Mouse (Mus musculus): Measurements from ENCODE around the gene Elane. TPM values are rescaled to one million over a fixed set of nuclear protein-coding genes. Genes with fewer than 3 reads are reported as not detected.
"Not testable (repeated sequence)": the region's sequence is repeated elsewhere in the genome, so short reads cannot be mapped to it uniquely, and the experiment has no call there.

Elane gene
- total and polyA plus RNA-seq, 2 experiments from 2014 or later, result not detected

- no peak within 1 kb of the TSS for H3K27ac ChIP-seq (ENCODE audit: low read depth, low read length)
- TF ChIP-seq CTCF (IDR thresholded peaks at IDR 0.05), result no peak
- H3K36me3 ChIP-seq (ENCODE audit: insufficient read depth, low read length), result peaks cover 10% of the 10 kb centered on the region; the same call in 1 of the 2 replicates
- H3K9me3 ChIP-seq (ENCODE audit: low read length), result no peaks in the 10 kb centered on the region
- no peaks in the 10 kb centered on the region for H3K27me3 ChIP-seq (ENCODE audit: insufficient read depth, low read length)
- no peak within 1 kb of the TSS for H3K9ac ChIP-seq (replicated peaks; ENCODE audit: low read length, poor library complexity, severe bottlenecking)
- WGBS, result 33% methylated on average over 5 of the region's 5 CpGs
- H3K4me3 ChIP-seq (ENCODE audit: low read depth, low read length), result no peak within 1 kb of the TSS
- no peak within 1 kb of the TSS for H3K4me2 ChIP-seq (ENCODE audit: low read depth, low read length, poor library complexity, severe bottlenecking)
- no peaks in the 10 kb centered on the region for H3K4me1 ChIP-seq (ENCODE audit: insufficient read depth, low read length)
- ATAC-seq (ENCODE audit: low FRiP score), result no peak
- no peak for DNase-seq (ENCODE audit: low spot score)
These were observed 4.6 kb downstream of the Elane start, which contains the start of gene Cfd for GRCm38 (mm10) chr10:79890670-79891069. TSS of gene Cfd (plus strand) at chr10:79890853.

GRCm38 (mm10) chr10:79892451-79893118 lies 6.5 kb downstream of the Elane start:
- not testable (repeated sequence) for H3K27ac ChIP-seq (ENCODE audit: low read depth, low read length); H3K9ac ChIP-seq (replicated peaks; ENCODE audit: low read length, poor library complexity, severe bottlenecking); H3K27me3 ChIP-seq (ENCODE audit: insufficient read depth, low read length); H3K9me3 ChIP-seq (ENCODE audit: low read length); H3K4me1 ChIP-seq (ENCODE audit: insufficient read depth, low read length); H3K4me3 ChIP-seq (ENCODE audit: low read depth, low read length); H3K4me2 ChIP-seq (ENCODE audit: low read depth, low read length, poor library complexity, severe bottlenecking)
- 0 out of 2 replicates have a peak, but pooled peaks have one; percentile 55 for ATAC-seq (ENCODE audit: low FRiP score)
- 47% methylated on average over 22 of the region's 22 CpGs for WGBS
- peak; percentile 70 for DNase-seq (ENCODE audit: low spot score)
- TF ChIP-seq CTCF (IDR thresholded peaks at IDR 0.05), result peak; percentile 82
- peaks cover 28% of the 10 kb centered on the region for H3K36me3 ChIP-seq (ENCODE audit: insufficient read depth, low read length)

GRCm38 (mm10) chr10:79896306-79896705 lies 10.3 kb downstream of the Elane start:
- no peak overlapping the region for H3K9ac ChIP-seq (replicated peaks; ENCODE audit: low read length, poor library complexity, severe bottlenecking)
- WGBS, result 85% methylated on average over 15 of the region's 16 CpGs
- peaks cover 31% of the 10 kb centered on the region for H3K36me3 ChIP-seq (ENCODE audit: insufficient read depth, low read length)
- H3K27me3 ChIP-seq (ENCODE audit: insufficient read depth, low read length), result no peaks in the 10 kb centered on the region
- H3K4me2 ChIP-seq (ENCODE audit: low read depth, low read length, poor library complexity, severe bottlenecking), result no peak overlapping the region
- no peak for ATAC-seq (ENCODE audit: low FRiP score)
- DNase-seq (ENCODE audit: low spot score), result no peak
- no peaks in the 10 kb centered on the region for H3K4me1 ChIP-seq (ENCODE audit: insufficient read depth, low read length)
- H3K27ac ChIP-seq (ENCODE audit: low read depth, low read length), result no peak overlapping the region
- no peaks in the 10 kb centered on the region for H3K9me3 ChIP-seq (ENCODE audit: low read length)
- H3K4me3 ChIP-seq (ENCODE audit: low read depth, low read length), result no peak overlapping the region
- TF ChIP-seq CTCF (IDR thresholded peaks at IDR 0.05), result no peak

GRCm38 (mm10) chr10:79896814-79897213 lies 10.8 kb downstream of the Elane start:
- ATAC-seq (ENCODE audit: low FRiP score) (no peak), DNase-seq (ENCODE audit: low spot score) (no peak)
- TF ChIP-seq CTCF (IDR thresholded peaks at IDR 0.05), result no peak
- no peaks in the 10 kb centered on the region for H3K9me3 ChIP-seq (ENCODE audit: low read length)
- H3K4me1 ChIP-seq (ENCODE audit: insufficient read depth, low read length), result no peaks in the 10 kb centered on the region
- no peak overlapping the region for H3K4me3 ChIP-seq (ENCODE audit: low read depth, low read length)
- H3K4me2 ChIP-seq (ENCODE audit: low read depth, low read length, poor library complexity, severe bottlenecking), result no peak overlapping the region
- no peak overlapping the region for H3K9ac ChIP-seq (replicated peaks; ENCODE audit: low read length, poor library complexity, severe bottlenecking)
- H3K27ac ChIP-seq (ENCODE audit: low read depth, low read length), result no peak overlapping the region
- WGBS, result 93% methylated on average over 13 of the region's 13 CpGs
- no peaks in the 10 kb centered on the region for H3K27me3 ChIP-seq (ENCODE audit: insufficient read depth, low read length)
- H3K36me3 ChIP-seq (ENCODE audit: insufficient read depth, low read length), result peaks cover 31% of the 10 kb centered on the region

- Histone ChIP-seq H3K36me3 (ENCODE audit: insufficient read depth, low read length) (peaks cover 35% of the 10 kb centered on the region), H3K27ac (ENCODE audit: low read depth, low read length) (no peak overlapping the region), H3K4me2 (ENCODE audit: low read depth, low read length, poor library complexity, severe bottlenecking) (no peak overlapping the region), H3K9ac (replicated peaks; ENCODE audit: low read length, poor library complexity, severe bottlenecking) (no peak overlapping the region), H3K27me3 (ENCODE audit: insufficient read depth, low read length) (no peaks in the 10 kb centered on the region), H3K9me3 (ENCODE audit: low read length) (no peaks in the 10 kb centered on the region), H3K4me1 (ENCODE audit: insufficient read depth, low read length) (no peaks in the 10 kb centered on the region), H3K4me3 (ENCODE audit: low read depth, low read length) (no peak overlapping the region)
- DNase-seq (ENCODE audit: low spot score) (no peak), ATAC-seq (ENCODE audit: low FRiP score) (no peak)
- WGBS, result 56% methylated on average over 20 of the region's 20 CpGs
- no peak for TF ChIP-seq CTCF (IDR thresholded peaks at IDR 0.05)
These were observed 11.5 kb downstream of the Elane start for GRCm38 (mm10) chr10:79897316-79898245.

Measured in midbrain, postnatal 0 days (tissue).